Mouse (Mus musculus) heart, embryonic 10.5 days (tissue): ENCODE data around the gene Rec114. TPM values are rescaled to one million over a fixed set of nuclear protein-coding genes. Genes with fewer than 3 reads are reported as not detected.

Experiments
- DNase-seq: peaks from one replicate; pipeline ENCODE4 v3.0.0-alpha.2; 2017; ENCODE audit warnings: low spot score
- H3K27ac ChIP-seq: fragments of 300-500 bp; sonication (generic); 2 replicates; pipeline ENCODE4 v1.5.1; 2016; ENCODE audit warnings: mild to moderate bottlenecking
- H3K27me3 ChIP-seq: fragments of 300-500 bp; sonication (generic); 2 replicates; pipeline ENCODE4 v1.6.1; 2016; ENCODE audit warnings: mild to moderate bottlenecking; ENCODE audit not compliant: poor library complexity, insufficient read depth, severe bottlenecking
- H3K36me3 ChIP-seq: fragments of 300-500 bp; sonication (generic); 2 replicates; pipeline ENCODE4 v1.6.1; 2016; ENCODE audit warnings: mild to moderate bottlenecking, moderate library complexity
- H3K4me1 ChIP-seq: fragments of 300-500 bp; sonication (generic); 2 replicates; pipeline ENCODE4 v1.6.1; 2016; ENCODE audit warnings: mild to moderate bottlenecking
- H3K4me3 ChIP-seq: fragments of 300-500 bp; sonication (generic); 2 replicates; pipeline ENCODE4 v1.5.1; 2016; ENCODE audit warnings: mild to moderate bottlenecking, moderate library complexity
- H3K9me3 ChIP-seq: fragments of 300-500 bp; sonication (generic); 2 replicates; pipeline ENCODE4 v1.6.1; 2016; ENCODE audit warnings: mild to moderate bottlenecking, moderate library complexity
- WGBS: fragments of 180-500 bp; shearing (Covaris S2); methylation state at CpG from one replicate; pipeline ENCODE4 v1.1.7; 2016; 5-methylcytosine and 5-hydroxymethylcytosine counted together
- polyA plus RNA-seq: library from polyadenylated mRNA; unstranded; fragments of >200 nt; fragmentation: Nextera tagmentation; extraction: Ambion mirVana; gene quantifications from 2 replicates; pipeline ENCODE4 v1.2.1, GENCODE M21; 2016

Rec114 gene
- polyA plus RNA-seq, 1 experiment from 2014 or later, result 11.6 TPM

DNA sequence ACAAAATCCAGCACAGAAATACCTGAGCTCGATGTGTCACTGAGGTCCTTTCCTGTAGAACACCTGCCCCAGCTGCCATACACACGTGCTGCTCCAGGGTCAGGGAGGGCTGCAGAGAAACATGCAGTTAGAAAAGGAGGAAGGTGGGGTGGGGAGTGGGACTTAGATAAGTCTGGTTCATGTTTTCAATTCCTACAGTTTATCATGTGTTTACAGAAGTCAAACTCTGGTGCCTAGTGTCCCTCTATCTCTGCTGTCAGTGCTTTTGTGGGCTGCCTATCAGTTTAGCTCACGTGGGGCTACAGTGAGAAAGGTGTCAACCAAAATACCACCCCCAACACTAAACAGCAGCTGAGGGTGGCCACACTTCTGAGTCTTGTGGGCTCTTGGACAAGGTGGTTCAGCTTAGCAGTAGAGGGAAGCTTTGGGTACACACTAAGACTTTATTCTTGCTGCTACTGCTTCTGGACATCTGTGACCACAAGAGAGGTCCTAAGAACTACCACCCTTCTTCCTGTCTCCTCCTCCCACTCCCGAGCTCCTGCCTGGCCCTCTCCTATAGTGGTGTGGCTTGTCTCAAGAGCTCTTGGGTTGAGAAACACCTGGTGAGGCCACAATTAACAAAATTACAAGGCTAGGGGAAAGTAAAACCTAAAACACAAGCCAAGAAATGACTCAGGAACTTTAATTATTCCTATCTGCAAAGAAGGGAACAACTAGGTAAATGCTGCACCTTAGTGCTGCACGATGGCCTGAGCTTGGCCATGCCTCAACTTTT lies 85.8 kb downstream of the Rec114 start:
- H3K4me1 ChIP-seq, result peaks cover 29% of the 10 kb centered on the region
- H3K36me3 ChIP-seq, result peaks cover 38% of the 10 kb centered on the region
- H3K27ac ChIP-seq, result peak overlapping the region; percentile 85; the same call in 1 of the 2 replicates
- no peaks in the 10 kb centered on the region for H3K27me3 ChIP-seq
- H3K9me3 ChIP-seq, result no peaks in the 10 kb centered on the region
- 57% methylated on average over 5 of the region's 5 CpGs for WGBS
- peak; percentile 92 for DNase-seq
- no peak overlapping the region for H3K4me3 ChIP-seq

DNA sequence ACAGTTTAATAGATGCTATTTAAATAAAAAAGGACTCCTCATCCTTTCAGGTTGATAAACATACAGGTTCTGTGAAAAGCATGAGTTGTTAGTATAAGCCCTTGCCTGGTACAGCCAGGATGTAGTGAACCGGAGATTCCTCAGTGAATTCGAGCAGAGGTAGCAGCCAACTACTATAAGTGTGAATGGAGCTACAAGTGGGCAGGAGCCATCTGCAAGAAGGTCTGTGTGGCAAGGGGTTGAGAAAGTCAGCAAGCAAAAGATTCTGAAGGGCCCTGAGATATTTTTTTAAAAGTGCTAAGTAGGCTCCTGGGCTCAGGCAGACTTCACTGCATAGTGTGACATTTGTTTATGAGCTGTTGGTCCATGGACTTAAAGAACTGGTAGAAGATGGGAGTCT lies 86.9 kb downstream of the Rec114 start:
- H3K27ac ChIP-seq, result peak overlapping the region; percentile 73; the same call in 1 of the 2 replicates
- H3K27me3 ChIP-seq, result no peaks in the 10 kb centered on the region
- H3K36me3 ChIP-seq, result peaks cover 27% of the 10 kb centered on the region
- DNase-seq, result no peak
- H3K9me3 ChIP-seq, result no peaks in the 10 kb centered on the region
- WGBS, result 89% methylated on average over 2 of the region's 2 CpGs
- no peak overlapping the region for H3K4me3 ChIP-seq
- H3K4me1 ChIP-seq, result peaks cover 29% of the 10 kb centered on the region

DNA sequence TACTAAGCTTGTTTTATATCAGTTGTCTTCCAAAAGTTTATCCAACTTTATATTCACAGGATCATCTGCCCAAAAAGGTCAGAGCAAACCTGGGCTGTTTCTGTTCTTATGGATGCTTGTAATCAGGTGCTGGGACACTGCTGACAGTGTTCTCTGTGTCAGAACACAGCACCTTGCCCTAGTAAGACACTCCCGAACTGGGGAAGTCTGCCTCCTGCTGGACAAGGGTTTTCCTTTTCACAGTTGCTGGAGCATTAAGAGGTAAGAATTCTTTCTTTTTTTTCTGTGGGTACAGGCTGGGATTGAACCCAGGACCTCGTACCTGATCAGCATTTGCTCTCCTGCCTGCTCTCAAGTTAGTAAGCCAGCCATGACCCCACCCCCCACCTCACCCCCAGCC lies 87.4 kb downstream of the Rec114 start:
- no peak for DNase-seq

DNA sequence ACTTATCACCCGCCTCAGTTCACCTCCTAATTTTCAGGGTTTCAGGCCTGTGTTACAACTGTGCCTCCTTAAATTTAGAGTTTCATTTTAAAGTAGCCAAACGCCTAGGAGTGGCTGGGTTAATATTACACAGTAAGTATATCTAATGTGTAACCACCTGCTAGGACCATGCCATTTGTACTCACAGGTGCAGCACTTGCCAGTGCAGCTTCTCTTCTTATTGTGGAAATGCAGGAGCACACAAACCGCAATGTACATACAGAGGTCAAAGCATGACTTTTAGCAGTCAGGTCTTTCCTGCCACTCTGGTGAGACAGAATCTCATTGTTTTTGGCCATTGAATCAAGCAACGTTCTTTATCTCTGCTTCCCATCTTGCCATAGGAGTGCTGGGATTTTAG lies 89.3 kb downstream of the Rec114 start:
- no peak for DNase-seq
- H3K27ac ChIP-seq, result no peak overlapping the region
- H3K27me3 ChIP-seq, result no peaks in the 10 kb centered on the region
- H3K9me3 ChIP-seq, result no peaks in the 10 kb centered on the region
- H3K4me1 ChIP-seq, result peaks cover 22% of the 10 kb centered on the region
- WGBS, result 73% methylated on average over 4 of the region's 4 CpGs
- no peak overlapping the region for H3K4me3 ChIP-seq
- H3K36me3 ChIP-seq, result peaks cover 21% of the 10 kb centered on the region; the same call in 1 of the 2 replicates

More for the DNA sequence above, 87.4 kb downstream of the Rec114 start:
- no peaks in the 10 kb centered on the region for H3K27me3 ChIP-seq
- peaks cover 27% of the 10 kb centered on the region; the same call in 1 of the 2 replicates for H3K36me3 ChIP-seq
- WGBS, result 70% methylated on average over 2 of the region's 2 CpGs
- peaks cover 29% of the 10 kb centered on the region for H3K4me1 ChIP-seq
- no peak overlapping the region for H3K4me3 ChIP-seq
- no peaks in the 10 kb centered on the region for H3K9me3 ChIP-seq
- peak overlapping the region; percentile 73; the same call in 1 of the 2 replicates for H3K27ac ChIP-seq

DNA sequence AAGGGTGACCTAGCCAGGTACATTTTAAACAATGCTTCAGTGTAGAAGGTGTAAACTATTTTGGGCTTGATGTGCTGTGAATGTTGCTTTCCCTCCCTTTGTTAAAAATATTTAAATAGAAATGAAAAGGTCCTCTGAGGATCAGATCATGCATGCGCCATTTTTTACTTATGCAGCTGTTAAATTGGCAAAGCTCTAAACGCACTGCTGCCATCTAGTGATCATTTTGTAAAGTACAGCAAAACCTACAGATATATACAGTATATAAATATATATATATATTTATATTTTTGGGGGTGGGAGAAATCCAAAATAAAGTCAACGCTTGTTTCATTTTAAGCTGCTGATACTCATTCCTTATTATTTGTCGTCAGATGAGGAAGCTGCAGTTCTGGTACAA lies 91.8 kb downstream of the Rec114 start:
- no peak overlapping the region for H3K4me3 ChIP-seq
- H3K36me3 ChIP-seq, result peaks cover 10% of the 10 kb centered on the region; the same call in 1 of the 2 replicates
- H3K27ac ChIP-seq, result no peak overlapping the region
- WGBS, result 59% methylated on average over 4 of the region's 4 CpGs
- no peaks in the 10 kb centered on the region for H3K27me3 ChIP-seq
- H3K9me3 ChIP-seq, result no peaks in the 10 kb centered on the region
- DNase-seq, result no peak
- 0 out of 2 replicates have a peak, but pooled peaks cover 6% of the 10 kb centered on the region for H3K4me1 ChIP-seq

DNA sequence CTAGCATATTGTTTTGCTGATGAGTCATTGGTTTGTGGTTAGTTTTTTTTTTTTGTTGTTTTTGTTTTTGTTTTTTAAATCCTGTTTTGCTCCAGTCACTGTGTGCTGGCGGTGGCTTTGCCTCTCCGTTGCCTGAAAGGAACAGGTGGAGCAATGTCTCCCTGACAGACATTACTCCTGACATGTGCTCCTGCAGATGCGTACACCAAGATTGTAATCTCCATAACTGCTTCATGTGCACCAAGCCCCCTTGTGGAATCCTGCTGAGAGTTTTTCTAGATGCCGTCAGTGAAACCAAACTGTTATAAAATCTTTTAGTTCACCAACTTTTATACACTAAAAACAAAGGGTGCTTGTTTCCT lies 94.5 kb downstream of the Rec114 start:
- Histone ChIP-seq H3K9me3 (no peaks in the 10 kb centered on the region), H3K4me3 (no peak overlapping the region), H3K27ac (no peak overlapping the region), H3K36me3 (peaks cover 13% of the 10 kb centered on the region), H3K4me1 (0 out of 2 replicates have a peak, but pooled peaks cover 3% of the 10 kb centered on the region), H3K27me3 (no peaks in the 10 kb centered on the region)
- no peak for DNase-seq
- WGBS, result 72% methylated on average over 4 of the region's 4 CpGs

DNA sequence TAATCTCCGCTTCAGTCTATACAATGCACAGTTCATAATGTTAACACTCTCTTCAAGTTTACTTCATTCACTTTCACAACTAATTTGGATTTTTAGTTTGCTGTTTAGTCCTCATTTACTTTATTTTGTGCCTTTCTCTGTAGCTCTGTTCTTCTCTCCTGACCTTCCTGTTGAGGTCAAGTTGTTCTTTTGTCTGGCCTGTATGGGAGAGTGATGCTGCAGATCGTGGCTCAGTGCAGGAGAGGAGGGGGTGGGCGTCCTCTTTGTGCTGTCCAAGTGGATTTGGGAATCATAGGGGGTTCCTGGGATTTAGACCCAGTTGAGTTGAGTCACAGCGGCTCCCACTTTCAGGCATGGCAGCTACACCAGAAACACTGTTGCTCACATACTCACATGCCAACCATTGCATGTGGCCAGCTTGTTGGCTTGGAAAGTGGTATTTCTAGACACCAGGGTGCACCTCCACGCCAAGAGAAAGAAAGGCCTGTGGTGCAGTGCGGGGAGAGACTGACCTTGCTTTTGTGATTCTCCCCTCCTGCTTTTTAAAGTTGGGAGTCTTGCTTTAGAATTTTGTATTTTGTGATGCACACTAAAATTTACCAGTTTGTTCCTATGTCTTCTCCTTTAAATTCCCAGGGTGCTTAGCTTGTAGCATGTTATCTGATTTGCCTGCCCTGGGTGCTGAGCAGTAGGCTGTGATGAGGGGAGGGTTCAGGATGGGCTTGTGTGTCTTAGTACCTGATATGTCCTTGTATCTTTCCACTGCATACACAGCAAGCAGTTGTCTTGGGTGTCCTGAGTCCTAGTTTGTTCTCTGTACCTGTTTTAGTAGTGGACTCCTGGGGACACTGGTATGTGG lies 95.1 kb downstream of the Rec114 start:
- Histone ChIP-seq H3K4me1 (0 out of 2 replicates have a peak, but pooled peaks cover 3% of the 10 kb centered on the region), H3K36me3 (peaks cover 18% of the 10 kb centered on the region), H3K4me3 (no peak overlapping the region), H3K27ac (no peak overlapping the region), H3K27me3 (no peaks in the 10 kb centered on the region), H3K9me3 (no peaks in the 10 kb centered on the region)
- WGBS, result 79% methylated on average over 6 of the region's 6 CpGs
- DNase-seq, result no peak

DNA sequence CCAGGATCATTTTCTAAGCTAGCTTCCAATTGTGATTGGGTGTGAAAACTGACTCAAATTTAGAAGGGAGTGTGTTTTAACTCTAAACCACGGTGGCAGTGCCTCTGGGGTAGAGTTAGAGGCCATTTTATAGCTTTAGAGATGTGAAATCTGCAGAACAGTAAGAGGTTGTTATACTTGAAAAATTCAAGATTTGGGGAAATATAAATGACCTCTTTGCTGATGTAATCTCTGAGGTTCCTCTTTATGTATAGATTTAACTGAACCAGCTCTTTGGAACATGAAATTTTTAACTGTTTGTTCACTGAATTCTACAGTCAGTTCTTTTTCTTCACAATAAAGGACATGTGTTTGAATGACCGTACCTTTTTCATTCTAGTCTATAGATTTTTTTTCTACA lies 113.3 kb downstream of the Rec114 start:
- Histone ChIP-seq H3K9me3 (no peaks in the 10 kb centered on the region), H3K4me3 (no peak overlapping the region), H3K36me3 (peaks cover 32% of the 10 kb centered on the region), H3K27ac (no peak overlapping the region), H3K27me3 (no peaks in the 10 kb centered on the region), H3K4me1 (no peaks in the 10 kb centered on the region)
- no peak for DNase-seq
- WGBS, result 82% methylated on average over 2 of the region's 2 CpGs

DNA sequence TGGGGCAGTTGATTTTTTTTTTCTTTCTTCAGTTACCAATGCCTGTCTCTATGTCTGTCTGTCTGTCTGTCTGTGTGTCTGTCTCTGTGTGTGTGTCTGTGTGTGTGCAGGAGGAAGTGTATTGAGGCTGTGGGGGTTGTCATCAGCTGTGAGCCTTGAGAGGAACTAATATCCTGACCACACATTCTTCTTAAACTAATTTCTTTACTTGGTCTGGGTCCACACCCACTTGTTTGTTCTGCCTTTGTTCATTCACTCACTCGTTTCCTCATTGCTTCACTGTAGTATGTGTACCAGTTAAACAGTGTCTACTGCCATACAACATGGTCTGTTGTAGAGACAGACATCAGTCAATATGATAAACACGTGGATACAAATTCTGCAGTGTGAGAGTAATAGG lies 116.6 kb downstream of the Rec114 start:
- H3K27ac ChIP-seq, result no peak overlapping the region
- H3K36me3 ChIP-seq, result peaks cover 21% of the 10 kb centered on the region
- H3K9me3 ChIP-seq, result no peaks in the 10 kb centered on the region
- peaks cover 4% of the 10 kb centered on the region; the same call in 1 of the 2 replicates for H3K4me1 ChIP-seq
- DNase-seq, result no peak
- 73% methylated on average over 2 of the region's 2 CpGs for WGBS
- H3K27me3 ChIP-seq, result no peaks in the 10 kb centered on the region
- no peak overlapping the region for H3K4me3 ChIP-seq

DNA sequence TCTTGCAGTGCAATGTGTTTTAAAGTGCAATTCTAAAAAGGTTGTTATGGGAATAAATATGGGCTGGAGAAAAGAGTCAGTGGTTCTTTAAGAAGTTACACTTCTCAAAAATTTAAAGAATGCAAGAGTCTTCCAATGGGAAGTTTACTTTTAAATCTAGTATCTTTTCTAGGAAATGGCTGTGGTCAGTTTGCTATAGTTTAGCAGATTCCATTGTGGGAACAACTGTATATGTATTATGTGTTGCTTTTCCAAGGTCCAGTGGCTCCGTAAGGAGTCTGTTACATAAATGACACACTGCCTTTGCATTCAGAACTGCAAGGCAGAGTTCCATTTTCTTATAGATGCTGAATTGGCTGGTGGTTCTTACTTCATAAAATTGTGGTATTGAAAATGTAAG lies 120.8 kb downstream of the Rec114 start:
- Histone ChIP-seq H3K9me3 (no peaks in the 10 kb centered on the region), H3K27me3 (no peaks in the 10 kb centered on the region), H3K36me3 (peaks cover 14% of the 10 kb centered on the region), H3K27ac (no peak overlapping the region), H3K4me3 (no peak overlapping the region), H3K4me1 (peaks cover 21% of the 10 kb centered on the region)
- no peak for DNase-seq
- 73% methylated on average over 1 of the region's 1 CpGs for WGBS

DNA sequence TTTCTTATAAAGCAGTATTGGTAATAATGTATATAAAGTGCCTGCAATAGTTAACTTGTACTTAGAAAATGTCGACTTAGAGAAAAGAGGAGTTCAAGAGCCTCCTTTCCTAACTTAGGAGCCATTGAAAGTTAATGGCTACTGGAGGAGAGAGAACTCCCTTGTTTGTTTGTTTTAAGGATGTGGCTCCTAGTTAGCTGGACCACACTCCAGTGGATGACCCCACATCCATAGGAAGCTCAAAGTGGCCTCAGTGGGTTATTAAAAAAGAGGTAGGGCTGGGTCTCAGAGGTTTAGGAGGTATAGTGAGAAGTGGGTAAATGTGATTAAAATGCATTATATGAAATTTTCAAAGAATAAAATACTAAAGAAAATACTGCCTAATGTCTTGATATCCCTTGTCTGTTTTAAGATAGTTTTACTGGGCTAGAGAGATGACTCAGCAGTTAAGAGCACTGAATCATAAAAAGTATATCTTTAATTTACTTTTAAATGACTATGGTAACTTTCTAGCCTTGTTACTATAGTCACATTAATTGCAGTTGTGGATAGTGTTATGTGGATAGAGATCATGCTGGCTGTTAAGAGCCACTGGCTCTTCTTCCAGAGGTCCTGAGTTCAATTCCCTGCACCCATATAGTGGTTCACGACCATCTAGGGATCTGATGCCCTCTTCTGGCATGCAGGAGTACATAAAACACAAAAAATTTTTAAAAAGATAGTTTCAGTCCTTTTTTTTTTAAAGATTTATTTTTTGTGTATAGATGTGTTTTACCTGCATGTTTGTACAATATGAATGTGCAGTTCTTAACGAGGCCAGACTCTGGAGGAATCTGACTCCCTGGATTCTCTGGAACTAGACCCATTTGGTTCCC lies 128.5 kb downstream of the Rec114 start:
- WGBS, result 83% methylated on average over 3 of the region's 3 CpGs
- no peak for DNase-seq
- Histone ChIP-seq H3K9me3 (no peaks in the 10 kb centered on the region), H3K27me3 (no peaks in the 10 kb centered on the region), H3K27ac (no peak overlapping the region), H3K4me1 (peaks cover 27% of the 10 kb centered on the region), H3K4me3 (no peak overlapping the region), H3K36me3 (no peaks in the 10 kb centered on the region)

DNA sequence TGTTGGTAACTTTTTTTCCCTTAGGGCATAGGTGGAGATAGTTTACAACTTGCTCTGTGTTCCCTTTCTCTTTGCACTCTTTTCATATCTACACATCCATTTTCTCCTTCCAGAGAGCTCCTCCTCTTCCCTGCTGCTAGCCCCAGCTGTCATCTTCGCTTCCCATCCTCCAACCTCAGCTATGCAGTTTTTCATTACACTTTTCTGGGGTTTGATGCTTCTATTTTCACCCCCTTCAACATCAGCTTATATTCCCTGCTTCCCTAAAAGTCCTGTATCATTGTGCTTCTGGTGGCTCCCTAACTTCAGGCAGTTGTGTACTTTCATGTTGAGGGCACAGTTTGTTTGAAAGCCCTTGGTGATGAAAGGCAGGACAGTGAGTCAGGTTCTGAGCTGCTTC lies 130.0 kb downstream of the Rec114 start:
- H3K36me3 ChIP-seq, result no peaks in the 10 kb centered on the region
- WGBS, result 73% methylated on average over 1 of the region's 1 CpGs
- no peak for DNase-seq
- no peak overlapping the region for H3K4me3 ChIP-seq
- H3K27me3 ChIP-seq, result no peaks in the 10 kb centered on the region
- peaks cover 18% of the 10 kb centered on the region for H3K4me1 ChIP-seq
- H3K27ac ChIP-seq, result no peak overlapping the region
- no peaks in the 10 kb centered on the region for H3K9me3 ChIP-seq
